Mouse (Mus musculus) naive thymus-derived CD4-positive, alpha-beta T cell, adult 5 months (primary cell): Measurements from ENCODE around the gene Gm12253. TPM values are rescaled to one million over a fixed set of nuclear protein-coding genes. Genes with fewer than 3 reads are reported as not detected.

Experiments
- polyA plus RNA-seq: library from polyadenylated mRNA; unstranded; fragments of 100-300 nt; shearing (Covaris generic); gene quantifications from one replicate; pipeline ENCODE4 v1.2.1, GENCODE M21; 2017

Gene Gm12253
- not detected for polyA plus RNA-seq

GRCm38 (mm10) chr11:58432259-58432658, at the start of gene Gm12253:
Gene Gm12253, plus strand, starts transcription at chr11:58432559.

GRCm38 (mm10) chr11:58420815-58421214, 11.5 kb upstream of the Gm12253 start, which contains the start of gene 1810065E05Rik:
Gene 1810065E05Rik, plus strand, starts transcription at chr11:58421111.

GRCm38 (mm10) chr11:58452759-58453158, 20.4 kb downstream of the Gm12253 start, which contains the start of gene Lypd9:
Gene Lypd9, minus strand, starts transcription at chr11:58452923.

DNA sequence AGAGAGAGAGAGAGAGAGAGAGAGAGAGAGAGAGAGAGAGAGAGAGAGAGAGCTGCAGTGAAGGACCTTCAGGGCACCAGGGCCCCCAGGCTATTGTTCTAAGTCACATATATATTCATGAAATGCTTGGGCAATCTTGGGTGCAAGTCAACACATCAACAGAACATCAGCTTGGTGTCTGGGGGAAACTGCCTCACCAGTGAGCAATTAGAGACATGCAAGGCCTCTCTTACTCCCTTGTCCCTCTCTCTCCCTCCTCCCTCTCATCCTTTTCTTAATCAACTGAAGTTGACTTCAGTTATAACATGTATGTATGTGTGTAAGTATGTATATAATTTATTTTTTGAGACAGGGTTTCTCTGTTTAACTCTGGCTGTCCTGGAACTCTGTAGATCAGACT, 29.8 kb downstream of the Gm12253 start, which contains the start of gene Olfr30:
Gene Olfr30 (minus strand): TSS at position 101 of the 400 bp plus-strand sequence.

Other genes starting within 250 kb of the Gm12253 start
- gene Igtp, start 233.0 kb upstream of the Gm12253 start, polyA plus RNA-seq: 397 TPM
- 103 TPM for gene Irgm2, start 232.9 kb upstream of the Gm12253 start, polyA plus RNA-seq
- not detected for gene 4930438A08Rik, start 157.8 kb upstream of the Gm12253 start, polyA plus RNA-seq
- 45.8 TPM for gene Zfp692, start 125.5 kb upstream of the Gm12253 start, polyA plus RNA-seq
- gene Zfp672, start 102.2 kb upstream of the Gm12253 start, polyA plus RNA-seq: 38.4 TPM
- gene Sh3bp5l, start 101.8 kb upstream of the Gm12253 start, polyA plus RNA-seq: 23.2 TPM
- not detected for gene Lypd8, start 53.5 kb upstream of the Gm12253 start, polyA plus RNA-seq
- not detected for gene 1810065E05Rik, start 11.4 kb upstream of the Gm12253 start, polyA plus RNA-seq
- gene Lypd9, start 20.4 kb downstream of the Gm12253 start, polyA plus RNA-seq: not detected
- gene Olfr30, start 29.7 kb downstream of the Gm12253 start, polyA plus RNA-seq: not detected
- not detected for gene Olfr332, start 60.0 kb downstream of the Gm12253 start, polyA plus RNA-seq
- not detected for gene Olfr331, start 70.0 kb downstream of the Gm12253 start, polyA plus RNA-seq
- gene Olfr330, start 102.3 kb downstream of the Gm12253 start, polyA plus RNA-seq: 0.44 TPM
- gene Olfr329-ps, start 113.9 kb downstream of the Gm12253 start, polyA plus RNA-seq: not detected
- gene Olfr328, start 123.1 kb downstream of the Gm12253 start, polyA plus RNA-seq: not detected
- gene Olfr224, start 138.0 kb downstream of the Gm12253 start, polyA plus RNA-seq: not detected
- gene Olfr325, start 145.2 kb downstream of the Gm12253 start, polyA plus RNA-seq: not detected
- not detected for gene Olfr324, start 162.6 kb downstream of the Gm12253 start, polyA plus RNA-seq
- gene 2210407C18Rik, start 183.5 kb downstream of the Gm12253 start, polyA plus RNA-seq: not detected
- gene Olfr323, start 197.9 kb downstream of the Gm12253 start, polyA plus RNA-seq: not detected
- not detected for gene Trim58, start 207.9 kb downstream of the Gm12253 start, polyA plus RNA-seq
- not detected for gene Olfr322, start 226.2 kb downstream of the Gm12253 start, polyA plus RNA-seq
- not detected for gene Olfr320, start 248.5 kb downstream of the Gm12253 start, polyA plus RNA-seq